Mouse (Mus musculus) kidney, postnatal 14 days (tissue): ENCODE measurements around the gene Scrn3.
A peak's percentile ranks its signal among the peaks of the same experiment; 100 is the strongest.

Experiments
- DNase-seq: peaks from one replicate; pipeline ENCODE4 v3.0.0; 2022; ENCODE audit warnings: mixed read lengths

Gene Scrn3

GRCm38 (mm10) chr2:73386356-73387046, 74.1 kb downstream of the Scrn3 start, which contains the start of gene Gpr155:
Gene Gpr155, minus strand, starts transcription at chr2:73386572.
- peak; percentile 100 for DNase-seq
